Mouse (Mus musculus) brain, embryonic 14.5 days (tissue): ENCODE measurements at regions not wholly inside any gene's neighbourhood (a gene's known extent, or its start where the extent isn't known, plus 50 kb on each side); places are given as distances from the start of the nearest gene placed in this dataset.

ENCODE experiments used
- CTCF ChIP-seq: fragments of 200-500 bp; IDR thresholded peaks from 2 replicates; pipeline ENCODE4 v1.5.1; 2012; ENCODE audit warnings: inconsistent platforms, mild to moderate bottlenecking, moderate library complexity, borderline replicate concordance; ENCODE audit not compliant: insufficient read depth, insufficient read length; ENCODE audit errors: extremely low read depth
- POLR2A ChIP-seq: fragments of 200-500 bp; IDR thresholded peaks from 2 replicates; pipeline ENCODE4 v1.6.1; 2012; ENCODE audit warnings: mild to moderate bottlenecking, inconsistent platforms, borderline replicate concordance; ENCODE audit not compliant: poor library complexity, insufficient read depth, insufficient read length, severe bottlenecking; ENCODE audit errors: extremely low read depth

DNA sequence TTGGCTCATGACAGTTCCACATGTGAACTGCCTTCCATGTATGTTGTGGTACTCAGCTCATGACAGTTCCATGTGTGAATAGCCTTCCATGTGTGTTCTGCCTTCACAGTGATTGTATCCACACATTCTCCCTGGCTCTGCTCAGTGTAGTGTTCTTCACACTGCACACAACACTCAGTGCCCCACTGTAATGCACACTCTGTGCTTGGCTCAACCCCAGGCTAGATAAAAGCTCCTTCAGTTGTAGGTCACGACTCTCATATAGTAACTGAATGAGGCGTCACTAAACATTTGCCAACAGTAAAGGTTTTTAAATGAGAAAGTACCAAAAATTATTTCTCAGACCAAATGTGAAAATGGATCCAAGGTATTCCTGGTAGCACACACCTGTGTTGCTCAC lies 79.6 kb downstream of the Tex29 start:
- TF ChIP-seq POLR2A (no peak), CTCF (no peak)
